Mouse (Mus musculus): ENCODE data around the gene Gm5129. TPM values are rescaled to one million over a fixed set of nuclear protein-coding genes. Genes with fewer than 3 reads are reported as not detected.

Gm5129 gene
- polyA plus RNA-seq, 1 experiment: not detected

DNA sequence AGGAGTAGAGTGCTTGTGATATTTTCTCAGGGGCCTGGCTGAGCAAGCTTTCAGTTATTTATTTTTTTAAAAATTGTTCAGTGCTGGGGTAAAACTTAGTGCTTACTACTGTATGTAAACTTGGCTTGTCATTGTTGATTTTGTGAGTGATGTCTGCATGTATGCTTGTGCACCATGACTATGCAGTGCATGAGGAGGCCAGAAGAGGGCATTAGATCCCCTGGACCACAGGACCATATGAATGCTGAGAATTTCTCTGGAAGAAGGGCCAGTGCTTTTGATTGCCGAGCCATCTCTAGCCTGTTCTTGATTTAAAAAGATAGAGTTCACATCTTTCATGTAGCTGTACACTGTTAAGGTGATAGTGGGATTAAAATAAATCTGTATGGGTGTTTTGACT is 35.2 kb upstream of the Gm5129 start:
- 76% methylated on average over 1 of the region's 1 CpGs for WGBS
- no peak for TF ChIP-seq CTCF (IDR thresholded peaks at IDR 0.05; ENCODE audit: insufficient read depth, low read depth, low read length)
- TF ChIP-seq POLR2A (IDR thresholded peaks at IDR 0.05; ENCODE audit: insufficient read depth, low read depth, low read length): no peak
- Histone ChIP-seq H3K27ac (ENCODE audit: insufficient read depth, low read depth, low read length) (no peak overlapping the region), H3K4me3 (ENCODE audit: insufficient read depth, low read depth, low read length) (no peak overlapping the region), H3K4me1 (ENCODE audit: control insufficient read depth, insufficient read depth, low read length) (no peaks in the 10 kb centered on the region)

DNA sequence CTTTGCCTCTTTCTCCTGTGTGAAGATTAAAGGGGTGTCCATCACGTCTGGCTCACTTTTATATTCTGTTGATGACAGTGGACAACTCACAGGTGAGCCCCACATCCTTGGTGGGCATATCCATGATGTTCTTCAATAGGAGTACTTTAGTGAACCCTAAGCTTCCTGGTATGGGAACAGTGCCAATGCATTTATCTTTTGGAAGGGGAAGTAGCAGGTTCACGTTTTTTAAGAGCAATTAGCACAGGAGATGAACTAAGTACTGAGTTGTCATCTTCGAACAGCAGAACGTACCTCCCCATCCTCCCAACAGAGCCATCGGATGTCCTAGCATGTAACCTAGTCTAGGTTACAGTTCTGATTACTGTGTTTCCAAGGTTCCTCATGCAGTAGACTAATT is 23.6 kb upstream of the Gm5129 start:
- Histone ChIP-seq H3K27ac (ENCODE audit: insufficient read depth, low read depth, low read length) (no peak overlapping the region), H3K4me3 (ENCODE audit: insufficient read depth, low read depth, low read length) (no peak overlapping the region), H3K4me1 (ENCODE audit: control insufficient read depth, insufficient read depth, low read length) (no peaks in the 10 kb centered on the region)
- TF ChIP-seq CTCF (IDR thresholded peaks at IDR 0.05; ENCODE audit: insufficient read depth, low read depth, low read length) (no peak), POLR2A (IDR thresholded peaks at IDR 0.05; ENCODE audit: insufficient read depth, low read depth, low read length) (no peak)
- WGBS: 66% methylated on average over 5 of the region's 5 CpGs

DNA sequence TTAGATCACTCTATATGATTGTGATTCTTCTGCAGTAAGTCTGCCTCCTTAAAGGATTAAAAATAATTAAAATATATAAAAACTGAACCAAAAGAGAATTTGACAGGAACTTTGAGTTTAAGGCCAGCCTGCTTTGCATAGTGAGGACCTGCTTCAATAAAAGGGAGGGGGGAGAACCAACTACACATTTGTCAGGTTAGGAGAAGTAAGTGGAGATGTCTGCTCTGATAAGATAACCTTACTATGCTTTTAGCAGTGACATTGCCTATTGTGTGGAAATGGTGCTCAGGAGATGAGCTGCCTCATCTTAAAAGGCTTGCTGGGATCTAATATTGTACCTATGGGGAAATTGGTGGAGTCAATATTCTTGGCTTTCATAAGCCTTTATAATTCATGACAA is 17.2 kb upstream of the Gm5129 start:
- H3K27ac ChIP-seq (ENCODE audit: insufficient read depth, low read depth, low read length): no peak overlapping the region
- TF ChIP-seq CTCF (IDR thresholded peaks at IDR 0.05; ENCODE audit: insufficient read depth, low read depth, low read length) (no peak), POLR2A (IDR thresholded peaks at IDR 0.05; ENCODE audit: insufficient read depth, low read depth, low read length) (no peak)
- H3K4me3 ChIP-seq (ENCODE audit: insufficient read depth, low read depth, low read length): no peak overlapping the region
- H3K4me1 ChIP-seq (ENCODE audit: control insufficient read depth, insufficient read depth, low read length): no peaks in the 10 kb centered on the region

DNA sequence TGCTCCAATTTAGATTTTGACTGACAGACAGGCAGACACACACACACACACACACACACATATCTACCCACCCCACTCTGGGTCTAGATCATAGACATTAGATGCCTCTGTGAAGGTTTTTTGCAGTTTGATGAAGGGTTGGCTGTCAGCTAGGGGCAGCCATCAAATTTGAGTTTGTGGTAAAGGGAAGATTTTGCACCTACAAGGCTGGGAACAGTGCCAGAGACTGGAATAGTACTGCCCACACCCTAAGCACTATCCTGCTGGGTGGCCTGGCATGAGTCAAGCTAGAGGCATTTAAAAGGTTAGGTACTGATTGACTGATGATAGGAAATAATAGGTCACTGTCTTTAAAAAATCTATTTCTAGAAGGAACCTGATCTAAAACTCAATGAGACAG is 15.6 kb upstream of the Gm5129 start:
- TF ChIP-seq POLR2A (IDR thresholded peaks at IDR 0.05; ENCODE audit: insufficient read depth, low read depth, low read length) (no peak), CTCF (IDR thresholded peaks at IDR 0.05; ENCODE audit: insufficient read depth, low read depth, low read length) (no peak)
- no peak overlapping the region for H3K4me3 ChIP-seq (ENCODE audit: insufficient read depth, low read depth, low read length)
- no peaks in the 10 kb centered on the region for H3K4me1 ChIP-seq (ENCODE audit: control insufficient read depth, insufficient read depth, low read length)
- H3K27ac ChIP-seq (ENCODE audit: insufficient read depth, low read depth, low read length): no peak overlapping the region

DNA sequence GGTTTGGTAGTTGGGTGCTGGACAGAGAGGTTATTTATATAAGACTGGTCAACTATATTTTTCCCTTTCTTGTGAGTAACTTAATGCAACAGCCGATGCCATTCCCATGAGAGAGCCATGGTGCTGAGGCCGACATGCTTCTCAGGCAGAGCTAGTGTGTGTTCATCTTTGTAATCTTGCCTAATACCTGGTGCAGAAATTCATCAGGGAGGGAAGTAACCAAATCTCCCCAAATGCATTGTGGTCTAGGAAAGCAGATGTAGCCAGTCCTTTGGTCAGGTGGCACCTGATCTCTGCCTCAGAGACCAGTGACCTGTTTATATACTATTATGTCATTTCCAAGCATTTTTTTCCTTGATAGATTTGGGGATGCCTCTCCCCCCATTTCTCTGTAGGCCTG is 11.9 kb upstream of the Gm5129 start:
- Histone ChIP-seq H3K4me1 (ENCODE audit: control insufficient read depth, insufficient read depth, low read length) (no peaks in the 10 kb centered on the region), H3K4me3 (ENCODE audit: insufficient read depth, low read depth, low read length) (no peak overlapping the region), H3K27ac (ENCODE audit: insufficient read depth, low read depth, low read length) (no peak overlapping the region)
- no peak for TF ChIP-seq POLR2A (IDR thresholded peaks at IDR 0.05; ENCODE audit: insufficient read depth, low read depth, low read length)
- no peak for TF ChIP-seq CTCF (IDR thresholded peaks at IDR 0.05; ENCODE audit: insufficient read depth, low read depth, low read length)
- WGBS: 94% methylated on average over 2 of the region's 2 CpGs

DNA sequence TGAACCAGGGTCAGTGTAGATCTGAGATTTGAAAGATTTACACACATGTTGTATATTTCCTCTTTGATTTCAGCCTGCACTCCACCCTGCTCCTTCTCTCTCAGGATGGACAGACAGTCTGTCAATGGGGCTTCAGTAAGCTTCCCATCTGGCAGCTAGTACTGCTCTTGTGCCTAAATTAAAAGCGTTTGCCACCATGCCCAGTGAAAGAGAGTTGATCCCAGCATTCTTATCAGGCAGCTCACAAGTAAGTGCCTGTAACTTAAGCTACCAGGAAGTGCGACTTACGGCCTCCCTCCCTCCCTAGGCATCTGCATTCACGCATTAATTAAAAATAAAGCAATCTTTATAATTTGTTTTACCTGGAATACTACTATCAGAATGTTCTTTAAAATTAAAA is 5.4 kb upstream of the Gm5129 start:
- Histone ChIP-seq H3K4me3 (ENCODE audit: insufficient read depth, low read depth, low read length) (no peak overlapping the region), H3K4me1 (ENCODE audit: control insufficient read depth, insufficient read depth, low read length) (peaks cover 3% of the 10 kb centered on the region; the same call in 1 of the 2 replicates), H3K27ac (ENCODE audit: insufficient read depth, low read depth, low read length) (no peak overlapping the region)
- no peak for TF ChIP-seq POLR2A (IDR thresholded peaks at IDR 0.05; ENCODE audit: insufficient read depth, low read depth, low read length)
- no peak for TF ChIP-seq CTCF (IDR thresholded peaks at IDR 0.05; ENCODE audit: insufficient read depth, low read depth, low read length)
- WGBS: 58% methylated on average over 4 of the region's 4 CpGs

DNA sequence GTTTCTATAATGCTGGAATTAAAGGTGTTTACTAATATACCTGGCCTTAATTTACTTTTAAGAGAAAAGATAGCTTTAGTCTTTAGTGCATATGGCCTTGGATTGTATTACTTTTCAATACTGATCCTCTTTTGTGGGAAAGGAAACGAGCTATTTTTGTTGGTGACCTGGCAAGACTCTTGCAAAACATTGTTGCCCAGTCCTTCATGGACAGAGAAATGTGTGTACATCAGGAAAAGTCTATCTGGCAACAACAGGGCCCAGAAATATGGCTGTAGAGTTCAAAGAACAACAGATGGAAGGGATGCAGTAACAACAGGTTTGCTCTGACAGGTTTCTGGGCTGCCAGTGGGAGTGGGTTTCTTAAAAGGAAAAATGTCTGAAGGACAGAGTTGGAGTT is 4.9 kb upstream of the Gm5129 start:
- H3K27ac ChIP-seq (ENCODE audit: insufficient read depth, low read depth, low read length): no peak overlapping the region
- TF ChIP-seq POLR2A (IDR thresholded peaks at IDR 0.05; ENCODE audit: insufficient read depth, low read depth, low read length): no peak
- no peak for TF ChIP-seq CTCF (IDR thresholded peaks at IDR 0.05; ENCODE audit: insufficient read depth, low read depth, low read length)
- 24% methylated on average over 1 of the region's 1 CpGs for WGBS

DNA sequence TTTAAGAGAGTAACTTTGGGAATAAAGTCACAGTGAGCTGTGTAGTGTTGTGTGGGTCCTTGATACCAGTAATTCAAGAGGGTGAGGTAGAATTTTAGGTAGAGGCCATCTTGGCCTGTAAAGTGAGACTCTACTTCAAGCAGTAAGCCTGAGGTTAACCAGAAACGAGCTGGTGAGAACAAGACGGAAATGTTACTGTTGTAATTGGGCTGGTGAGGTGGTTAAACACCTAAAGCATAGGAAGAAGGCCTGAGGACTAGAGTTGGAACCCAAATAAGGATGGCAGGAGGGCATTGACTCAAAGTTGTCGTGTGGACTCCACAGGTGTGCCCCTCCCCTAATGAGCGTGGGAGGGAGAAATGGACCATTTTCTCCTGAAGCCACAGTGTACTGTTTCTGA is 2.3 kb upstream of the Gm5129 start:
- H3K4me1 ChIP-seq (ENCODE audit: control insufficient read depth, insufficient read depth, low read length): peaks cover 5% of the 10 kb centered on the region; the same call in 1 of the 2 replicates
- WGBS: 85% methylated on average over 4 of the region's 4 CpGs
- TF ChIP-seq POLR2A (IDR thresholded peaks at IDR 0.05; ENCODE audit: insufficient read depth, low read depth, low read length) (no peak), CTCF (IDR thresholded peaks at IDR 0.05; ENCODE audit: insufficient read depth, low read depth, low read length) (no peak)
- H3K27ac ChIP-seq (ENCODE audit: insufficient read depth, low read depth, low read length): no peak overlapping the region
- no peak overlapping the region for H3K4me3 ChIP-seq (ENCODE audit: insufficient read depth, low read depth, low read length)

More for the DNA sequence above, 4.9 kb upstream of the Gm5129 start:
- H3K4me3 ChIP-seq (ENCODE audit: insufficient read depth, low read depth, low read length): no peak overlapping the region
- H3K4me1 ChIP-seq (ENCODE audit: control insufficient read depth, insufficient read depth, low read length): peaks cover 3% of the 10 kb centered on the region; the same call in 1 of the 2 replicates

DNA sequence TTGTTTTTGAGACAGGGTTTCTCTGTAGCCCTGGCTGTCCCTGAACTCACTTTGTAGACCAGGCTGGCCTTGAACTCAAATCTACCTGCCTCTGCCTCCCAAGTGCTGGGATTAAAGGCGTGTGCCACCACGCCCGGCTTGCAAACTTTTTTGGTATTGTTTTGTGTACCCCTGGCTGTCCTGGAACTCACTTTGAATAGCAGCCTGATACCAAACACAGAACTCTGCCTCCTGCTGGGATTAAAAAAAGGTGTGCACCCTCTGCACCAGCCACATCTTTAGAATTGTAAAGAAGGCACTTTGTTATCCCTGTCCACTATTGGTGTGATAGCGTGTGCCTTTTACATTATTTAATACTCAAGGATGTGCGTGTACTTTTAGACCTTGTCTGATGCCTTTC is 1.7 kb upstream of the Gm5129 start:
- TF ChIP-seq CTCF (IDR thresholded peaks at IDR 0.05; ENCODE audit: insufficient read depth, low read depth, low read length): no peak
- Histone ChIP-seq H3K27ac (ENCODE audit: insufficient read depth, low read depth, low read length) (no peak overlapping the region), H3K4me1 (ENCODE audit: control insufficient read depth, insufficient read depth, low read length) (peaks cover 5% of the 10 kb centered on the region; the same call in 1 of the 2 replicates), H3K4me3 (ENCODE audit: insufficient read depth, low read depth, low read length) (no peak overlapping the region)
- WGBS: 86% methylated on average over 5 of the region's 5 CpGs

DNA sequence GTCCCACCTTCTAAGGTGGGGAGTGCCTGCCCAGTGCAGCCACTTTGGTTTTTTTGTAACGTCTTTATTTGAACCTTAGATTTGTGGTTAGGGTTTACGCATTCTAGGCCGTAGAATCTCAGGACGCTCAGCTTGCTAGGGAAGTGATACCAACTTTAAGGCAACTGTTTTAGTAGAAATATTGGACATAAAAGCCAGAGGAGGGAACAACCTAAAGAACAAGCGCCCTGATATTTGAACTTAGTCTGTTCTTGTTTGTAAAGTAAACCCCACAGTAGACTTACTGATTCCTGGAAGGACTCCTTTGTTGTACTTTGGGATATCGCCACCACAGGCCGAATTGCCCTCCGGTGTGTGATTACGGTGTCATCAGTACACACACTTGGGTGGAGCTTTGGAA is 1.2 kb upstream of the Gm5129 start:
- H3K27ac ChIP-seq (ENCODE audit: insufficient read depth, low read depth, low read length): no peak overlapping the region
- 52% methylated on average over 9 of the region's 9 CpGs for WGBS
- TF ChIP-seq POLR2A (IDR thresholded peaks at IDR 0.05; ENCODE audit: insufficient read depth, low read depth, low read length) (no peak), CTCF (IDR thresholded peaks at IDR 0.05; ENCODE audit: insufficient read depth, low read depth, low read length) (no peak)

More for the DNA sequence above, 1.2 kb upstream of the Gm5129 start:
- peak overlapping the region; percentile 28 for H3K4me3 ChIP-seq (ENCODE audit: insufficient read depth, low read depth, low read length)
- peaks cover 5% of the 10 kb centered on the region; the same call in 1 of the 2 replicates for H3K4me1 ChIP-seq (ENCODE audit: control insufficient read depth, insufficient read depth, low read length)

Measured in olfactory bulb, adult 2 months (tissue).